Mouse (Mus musculus) cortical plate, adult 2 months (tissue): ENCODE results near the gene Galnt10. TPM values are rescaled to one million over a fixed set of nuclear protein-coding genes. Genes with fewer than 3 reads are reported as not detected.

Experiments used
- H3K27ac ChIP-seq: fragments of 200-500 bp; 2 replicates; pipeline ENCODE4 v1.5.1; 2012; ENCODE audit warnings: low read length, control low read depth, inconsistent platforms; ENCODE audit not compliant: insufficient read depth
- H3K4me1 ChIP-seq: fragments of 200-500 bp; 2 replicates; pipeline ENCODE4 v1.6.1; 2011; ENCODE audit warnings: low read length; ENCODE audit not compliant: control insufficient read depth, insufficient read depth
- H3K4me3 ChIP-seq: fragments of 200-500 bp; 2 replicates; pipeline ENCODE4 v1.5.1; 2011; ENCODE audit warnings: mild to moderate bottlenecking, low read length, control low read depth; ENCODE audit not compliant: insufficient read depth
- CTCF ChIP-seq: fragments of 200-500 bp; IDR thresholded peaks from 2 replicates; pipeline ENCODE4 v1.5.1; 2011; ENCODE audit warnings: mild to moderate bottlenecking, control low read depth, low read length; ENCODE audit not compliant: insufficient read depth; ENCODE audit errors: extremely low read depth
- POLR2A ChIP-seq: fragments of 200-500 bp; IDR thresholded peaks from 2 replicates; pipeline ENCODE4 v1.6.1; 2011; ENCODE audit warnings: mild to moderate bottlenecking, low read length, control low read depth; ENCODE audit not compliant: insufficient read depth; ENCODE audit errors: extremely low read depth
- polyA plus RNA-seq: library from polyadenylated mRNA; depleted of rRNA; stranded (reverse); fragments of >200 nt; gene quantifications from 2 replicates; pipeline ENCODE4 v1.2.3, GENCODE M21; 2012

The Galnt10 gene
- polyA plus RNA-seq, 1 experiment: 6.4 TPM

DNA sequence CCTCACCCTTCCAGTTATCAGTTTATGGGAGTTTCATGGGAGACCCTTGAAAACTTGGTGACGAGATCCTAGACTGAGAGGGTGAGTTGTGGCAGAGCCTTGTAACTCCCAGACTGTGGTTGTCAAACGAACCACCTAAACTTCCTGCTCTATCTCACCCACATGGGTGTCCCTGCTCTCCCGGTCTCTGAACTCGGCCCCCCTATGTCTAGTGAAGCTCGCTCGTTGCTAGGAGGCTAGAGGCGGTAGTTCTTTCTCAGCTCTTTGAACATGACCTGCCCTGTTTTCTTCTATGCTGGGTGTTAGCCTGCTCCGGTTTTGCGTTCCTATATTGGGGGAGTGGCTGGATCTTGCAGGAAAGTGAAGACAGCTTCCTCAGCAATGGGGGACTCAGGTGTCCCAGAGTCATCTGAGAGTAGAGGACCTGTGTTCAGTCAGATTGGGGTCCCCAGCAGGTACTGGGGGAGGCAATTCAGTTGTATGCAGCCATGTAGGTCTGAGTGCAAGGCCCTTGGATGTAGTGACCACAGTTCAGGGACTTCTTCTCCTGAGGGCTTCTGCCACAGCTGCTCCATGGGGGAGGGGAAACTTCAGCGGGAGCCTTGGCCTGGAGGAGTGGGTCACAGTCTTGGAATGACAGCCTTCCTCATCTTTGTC, 10.6 kb downstream of the Galnt10 start:
- Histone ChIP-seq H3K27ac (no peak overlapping the region), H3K4me1 (0 out of 2 replicates have a peak, but pooled peaks cover 1% of the 10 kb centered on the region), H3K4me3 (no peak overlapping the region)
- TF ChIP-seq POLR2A (no peak), CTCF (no peak)

GRCm38 (mm10) chr11:57656602-57657275, 11.5 kb downstream of the Galnt10 start:
- Histone ChIP-seq H3K4me3 (no peak overlapping the region), H3K4me1 (no peaks in the 10 kb centered on the region), H3K27ac (no peak overlapping the region)
- TF ChIP-seq CTCF (no peak), POLR2A (no peak)

DNA sequence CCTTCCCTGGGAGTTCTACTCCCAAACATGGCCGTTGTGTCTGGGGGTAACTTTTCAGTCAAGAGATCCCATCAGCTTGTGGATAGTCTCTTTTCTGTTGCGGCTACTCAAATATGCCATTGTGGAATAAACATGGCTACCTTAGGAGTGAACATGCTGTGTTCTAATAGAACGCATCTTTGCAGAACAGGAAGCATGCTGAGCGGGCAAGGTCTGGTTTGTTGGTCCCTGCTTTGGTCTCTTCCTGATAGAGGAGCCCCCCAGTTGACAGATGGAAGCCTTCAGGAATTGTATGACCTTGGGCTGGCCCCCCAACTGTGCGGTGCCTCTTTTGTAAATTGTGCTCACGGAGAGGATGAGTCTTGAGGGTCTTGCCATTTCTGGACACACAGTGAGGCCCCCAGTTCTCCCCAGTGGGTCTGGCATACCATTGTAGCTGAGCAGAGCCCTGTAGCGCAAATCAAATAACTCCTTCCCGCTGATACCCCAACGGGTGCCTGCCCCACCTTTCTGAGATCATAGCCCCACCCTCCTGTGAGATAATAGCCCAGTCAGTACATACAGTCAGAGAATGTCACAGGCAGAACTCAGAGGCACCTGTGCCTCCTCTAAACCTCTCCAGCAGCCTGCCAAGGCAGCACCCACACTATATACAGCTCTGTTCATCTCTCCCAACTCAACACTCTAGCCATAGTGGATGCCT, 12.3 kb downstream of the Galnt10 start:
- no peak for TF ChIP-seq CTCF
- no peak for TF ChIP-seq POLR2A
- H3K4me1 ChIP-seq: no peaks in the 10 kb centered on the region
- no peak overlapping the region for H3K4me3 ChIP-seq
- no peak overlapping the region for H3K27ac ChIP-seq

DNA sequence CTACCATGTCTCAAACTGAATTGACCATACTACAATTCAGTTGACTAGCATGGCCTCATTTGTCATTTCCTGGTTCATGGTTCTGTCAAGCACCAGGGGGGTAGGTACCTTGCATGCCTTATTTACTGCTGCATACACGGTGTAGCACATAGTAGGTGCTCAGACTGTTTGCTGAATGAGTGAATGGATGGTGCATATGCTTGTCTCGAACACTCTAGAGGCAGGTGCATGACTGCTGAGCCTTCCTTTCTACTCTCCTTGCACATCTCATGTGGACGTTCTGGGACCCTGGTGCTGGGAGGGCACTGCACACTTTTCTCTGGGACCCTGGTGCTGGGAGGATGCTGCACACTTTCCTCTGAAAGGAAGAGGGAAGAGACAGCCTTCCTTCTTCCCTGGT, 13.0 kb downstream of the Galnt10 start:
- TF ChIP-seq CTCF (no peak), POLR2A (no peak)

DNA sequence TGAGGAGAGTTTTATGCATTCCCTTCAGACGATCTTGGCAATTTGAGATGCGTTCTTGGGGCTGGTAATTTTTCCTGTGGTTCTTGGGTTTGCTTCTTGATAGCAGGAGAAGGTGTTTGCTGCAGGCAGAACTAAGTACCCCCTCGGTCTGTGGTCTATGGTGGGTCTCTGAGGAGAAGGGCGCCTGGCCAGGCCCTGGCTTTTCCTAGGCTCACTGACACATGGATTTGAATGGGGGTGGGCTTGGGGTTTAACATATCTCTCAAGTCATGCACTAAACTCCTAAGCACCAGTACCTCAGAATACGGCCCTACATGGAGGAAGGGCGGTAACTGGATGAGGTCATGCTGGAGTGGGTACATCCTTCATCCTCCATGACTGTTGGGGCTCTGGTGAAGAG, 13.5 kb downstream of the Galnt10 start:
- Histone ChIP-seq H3K27ac (no peak overlapping the region), H3K4me3 (no peak overlapping the region), H3K4me1 (no peaks in the 10 kb centered on the region)
- TF ChIP-seq POLR2A (no peak), CTCF (no peak)

More for the DNA sequence above, 13.0 kb downstream of the Galnt10 start:
- H3K4me1 ChIP-seq: no peaks in the 10 kb centered on the region
- no peak overlapping the region for H3K4me3 ChIP-seq
- H3K27ac ChIP-seq: no peak overlapping the region

DNA sequence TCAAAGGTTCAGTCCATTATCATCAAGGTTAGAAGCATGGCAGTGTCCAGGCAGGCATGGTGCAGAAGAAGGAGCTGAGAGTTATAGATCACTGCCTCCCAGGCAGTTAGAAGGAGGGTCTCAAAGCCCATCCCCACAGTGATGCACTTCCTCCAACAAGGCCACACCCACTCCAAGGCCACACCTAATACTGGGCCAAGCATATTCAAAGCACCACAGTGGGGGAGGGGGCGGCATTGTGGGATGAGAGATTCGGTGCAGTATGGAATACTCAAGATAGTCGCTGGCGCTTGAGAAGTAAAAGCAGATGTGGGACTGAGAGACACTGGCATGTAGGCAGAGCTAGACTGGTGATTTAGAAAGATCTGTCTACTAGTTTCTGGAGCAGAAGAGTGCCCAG, 14.9 kb downstream of the Galnt10 start:
- Histone ChIP-seq H3K4me1 (no peaks in the 10 kb centered on the region), H3K4me3 (no peak overlapping the region), H3K27ac (no peak overlapping the region)
- TF ChIP-seq CTCF: no peak

DNA sequence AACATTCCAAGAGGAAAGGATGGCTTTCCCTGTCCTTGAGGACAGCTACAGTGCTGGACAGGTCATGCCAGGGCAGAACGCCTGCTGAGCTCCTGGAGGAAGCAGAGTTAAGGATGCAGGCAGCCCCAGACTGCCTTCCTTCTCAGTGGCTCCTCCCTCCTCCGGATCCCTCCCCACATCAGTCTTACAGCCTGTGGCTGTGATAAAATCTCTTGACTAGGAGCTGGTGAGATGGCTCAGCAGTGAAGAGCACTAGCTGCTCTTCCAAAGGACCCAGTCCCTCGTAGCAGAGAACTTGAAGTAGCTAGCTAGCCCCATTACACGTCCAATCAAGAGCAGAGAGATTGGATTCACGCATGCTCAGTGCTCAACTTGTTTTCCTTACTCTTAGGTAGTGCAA, 15.6 kb downstream of the Galnt10 start:
- Histone ChIP-seq H3K4me3 (no peak overlapping the region), H3K27ac (no peak overlapping the region), H3K4me1 (no peaks in the 10 kb centered on the region)
- TF ChIP-seq POLR2A (no peak), CTCF (no peak)

GRCm38 (mm10) chr11:57661492-57662229, 16.4 kb downstream of the Galnt10 start:
- no peak overlapping the region for H3K27ac ChIP-seq
- no peak overlapping the region for H3K4me3 ChIP-seq
- no peak for TF ChIP-seq CTCF
- TF ChIP-seq POLR2A: no peak
- no peaks in the 10 kb centered on the region for H3K4me1 ChIP-seq

DNA sequence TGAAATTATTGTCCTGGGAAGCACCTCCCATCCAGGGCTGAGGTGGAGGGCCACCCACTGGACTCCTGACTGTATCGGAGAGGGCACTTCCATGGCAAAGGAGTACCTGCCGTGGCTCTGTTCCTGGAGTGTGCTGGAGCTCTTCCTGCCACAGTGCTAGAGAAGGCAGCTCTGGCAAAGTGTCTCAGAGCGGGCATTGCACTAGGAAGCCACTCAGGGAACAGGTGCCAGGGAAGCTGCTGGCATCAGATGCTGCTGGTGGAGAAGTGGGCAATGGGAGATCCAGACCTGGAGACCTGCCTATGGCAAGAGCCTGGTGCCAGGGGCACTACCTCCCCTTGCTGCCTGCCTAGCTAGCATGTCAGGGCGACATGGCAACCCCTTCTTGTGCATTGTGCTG, 17.0 kb downstream of the Galnt10 start:
- Histone ChIP-seq H3K4me1 (no peaks in the 10 kb centered on the region), H3K4me3 (no peak overlapping the region), H3K27ac (no peak overlapping the region)
- TF ChIP-seq CTCF: no peak
- no peak for TF ChIP-seq POLR2A

- TF ChIP-seq CTCF (no peak), POLR2A (no peak)
- Histone ChIP-seq H3K4me3 (no peak overlapping the region), H3K27ac (no peak overlapping the region), H3K4me1 (no peaks in the 10 kb centered on the region)
Observed at GRCm38 (mm10) chr11:57663271-57663670, 18.0 kb downstream of the Galnt10 start.
